Mouse (Mus musculus): ENCODE data around the gene Ednra. TPM values are rescaled to one million over a fixed set of nuclear protein-coding genes. Genes with fewer than 3 reads are reported as not detected.
A peak's percentile ranks its signal among the peaks of the same experiment; 100 is the strongest.

Ednra gene
- polyA plus RNA-seq, 1 experiment from 2014 or later, result 7.7 TPM

DNA sequence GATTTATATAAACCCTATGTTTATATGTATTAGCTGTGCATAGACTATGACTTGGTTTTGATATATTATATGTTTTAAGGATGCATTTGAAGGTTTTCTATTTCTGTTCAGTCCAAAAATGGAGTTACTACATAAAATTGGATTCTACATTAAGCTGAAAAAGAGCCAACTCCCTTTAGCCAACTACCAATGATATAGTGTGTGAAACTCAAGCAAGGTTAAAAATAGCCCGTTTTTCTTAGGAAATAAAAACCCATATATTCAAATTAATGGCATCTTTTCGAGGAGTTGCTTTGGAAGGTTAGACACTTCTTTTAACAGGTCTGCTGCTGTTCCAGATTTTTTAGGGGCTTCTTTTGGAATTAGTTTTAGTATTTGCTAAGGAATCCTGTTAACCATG lies 91.1 kb downstream of the Ednra start:
- Histone ChIP-seq H3K9ac (replicated peaks) (no peak overlapping the region), H3K4me3 (replicated peaks) (no peak overlapping the region), H3K4me1 (no peaks in the 10 kb centered on the region), H3K27me3 (replicated peaks) (no peaks in the 10 kb centered on the region), H3K4me2 (no peak overlapping the region), H3K27ac (replicated peaks) (no peak overlapping the region), H3K36me3 (no peaks in the 10 kb centered on the region), H3K9me3 (replicated peaks) (no peaks in the 10 kb centered on the region)
- 79% methylated on average over 2 of the region's 2 CpGs for WGBS
- ATAC-seq (ENCODE audit: low FRiP score), result no peak

DNA sequence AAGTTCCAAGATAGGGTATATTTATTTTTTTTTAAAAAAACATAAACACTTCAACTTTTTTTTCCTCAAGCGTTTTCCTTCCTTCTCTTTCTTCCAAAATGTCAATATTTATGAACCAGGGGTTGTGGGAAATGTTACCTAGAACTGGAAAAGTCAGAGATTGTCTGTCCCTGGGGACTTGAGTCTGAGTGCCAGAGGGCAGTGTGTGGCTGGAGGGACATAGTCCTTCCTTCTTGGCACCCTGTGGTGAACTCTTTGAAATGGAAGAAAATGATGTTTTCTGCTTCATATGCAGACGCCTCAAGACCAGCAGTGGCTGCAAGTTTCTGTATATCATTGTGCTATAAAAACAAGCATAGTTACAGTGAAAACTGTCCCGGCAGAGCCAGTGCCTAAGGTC lies 93.6 kb downstream of the Ednra start:
- Histone ChIP-seq H3K9ac (replicated peaks) (no peak overlapping the region), H3K27ac (replicated peaks) (no peak overlapping the region), H3K27me3 (replicated peaks) (no peaks in the 10 kb centered on the region), H3K4me3 (replicated peaks) (no peak overlapping the region), H3K36me3 (no peaks in the 10 kb centered on the region), H3K4me1 (no peaks in the 10 kb centered on the region), H3K4me2 (no peak overlapping the region), H3K9me3 (replicated peaks) (no peaks in the 10 kb centered on the region)
- no peak for ATAC-seq (ENCODE audit: low FRiP score)
- 44% methylated on average over 3 of the region's 3 CpGs for WGBS

DNA sequence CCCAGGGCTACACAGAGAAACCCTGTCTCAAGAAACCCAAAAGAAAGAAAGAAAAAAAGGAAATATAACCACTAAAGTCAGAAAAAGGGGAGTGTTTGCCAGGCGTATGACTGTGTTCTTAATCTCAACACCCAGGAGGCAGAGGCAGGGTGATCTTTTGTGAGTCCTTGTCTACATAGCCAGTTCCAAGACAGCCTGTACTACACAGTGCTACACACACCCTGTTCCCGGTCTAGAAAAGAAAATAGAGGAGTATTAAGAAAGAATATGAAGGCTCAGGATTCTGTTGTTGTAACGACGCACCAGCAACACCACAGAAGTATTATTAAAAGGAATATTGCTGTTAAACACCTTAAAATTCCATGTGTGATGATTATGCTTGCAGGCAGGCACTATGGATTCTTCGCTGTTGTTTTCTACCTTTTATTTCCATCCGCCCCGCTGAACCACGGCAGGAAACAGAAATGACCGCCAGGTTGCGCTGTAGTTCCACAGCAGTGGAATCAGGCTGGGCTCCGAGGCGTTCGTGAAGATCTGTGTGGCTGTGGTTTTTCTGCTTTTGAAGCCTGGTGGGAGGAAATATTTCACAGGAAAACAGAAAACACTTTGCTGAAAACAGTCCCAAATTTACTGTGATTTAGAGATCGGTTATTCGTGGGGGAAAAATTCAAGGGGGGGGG lies 94.3 kb downstream of the Ednra start:
- peak; percentile 96 for ATAC-seq (ENCODE audit: low FRiP score)
- H3K9me3 ChIP-seq (replicated peaks), result no peaks in the 10 kb centered on the region
- no peak overlapping the region for H3K27ac ChIP-seq (replicated peaks)
- no peaks in the 10 kb centered on the region for H3K4me1 ChIP-seq
- H3K4me3 ChIP-seq (replicated peaks), result no peak overlapping the region
- no peaks in the 10 kb centered on the region for H3K27me3 ChIP-seq (replicated peaks)
- H3K4me2 ChIP-seq, result no peak overlapping the region
- H3K9ac ChIP-seq (replicated peaks), result no peak overlapping the region
- H3K36me3 ChIP-seq, result no peaks in the 10 kb centered on the region
- 17% methylated on average over 15 of the region's 15 CpGs for WGBS

DNA sequence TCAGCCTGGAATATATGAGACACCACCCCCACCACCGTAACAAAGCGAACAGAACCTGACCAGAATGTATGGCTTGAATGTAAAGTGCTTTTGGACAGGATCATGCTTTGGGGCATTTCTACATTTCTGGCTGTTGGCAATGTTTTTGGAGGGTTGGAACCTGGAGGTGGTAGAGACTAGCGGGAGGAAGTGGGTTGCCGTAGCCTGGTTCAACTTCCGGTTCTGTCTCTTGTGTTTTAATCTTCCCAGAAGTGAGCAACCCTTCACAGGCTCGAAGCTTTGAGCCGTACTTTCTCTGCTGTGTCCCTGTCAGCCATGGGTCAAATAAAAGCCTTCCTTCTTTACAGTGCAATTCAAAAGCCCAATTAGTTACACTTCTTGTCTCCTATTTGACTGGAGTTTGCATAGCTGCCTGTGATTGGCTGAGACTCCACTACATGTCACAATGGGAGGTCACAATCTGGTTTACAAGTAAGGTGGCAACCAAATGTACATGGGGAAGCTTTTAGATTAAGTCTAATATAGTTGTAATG lies 100.5 kb downstream of the Ednra start:
- WGBS, result 52% methylated on average over 7 of the region's 7 CpGs
- H3K36me3 ChIP-seq, result no peaks in the 10 kb centered on the region
- no peak overlapping the region for H3K4me3 ChIP-seq (replicated peaks)
- H3K27ac ChIP-seq (replicated peaks), result no peak overlapping the region
- H3K4me1 ChIP-seq, result no peaks in the 10 kb centered on the region
- no peak overlapping the region for H3K4me2 ChIP-seq
- ATAC-seq (ENCODE audit: low FRiP score), result no peak
- H3K9ac ChIP-seq (replicated peaks), result no peak overlapping the region
- no peaks in the 10 kb centered on the region for H3K27me3 ChIP-seq (replicated peaks)
- H3K9me3 ChIP-seq (replicated peaks), result no peaks in the 10 kb centered on the region

DNA sequence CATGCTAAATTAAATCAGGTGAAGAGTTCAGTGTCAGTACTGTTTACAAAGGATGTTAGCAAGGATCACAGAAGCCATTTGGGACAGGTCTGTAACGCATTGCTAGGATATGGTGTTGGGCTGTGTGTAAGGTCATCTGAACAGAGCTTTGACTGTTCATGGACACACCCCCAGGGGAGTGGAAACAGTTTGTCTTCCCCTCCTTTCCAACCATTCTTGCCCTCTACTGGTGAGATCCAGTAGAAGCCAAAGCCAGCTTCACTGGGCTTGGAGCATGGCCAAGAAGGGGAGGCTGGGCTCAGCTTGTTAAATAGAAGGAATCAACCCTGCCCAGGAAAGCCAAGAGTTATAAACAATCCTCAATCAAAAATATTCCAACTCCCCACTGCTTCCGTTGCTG lies 106.3 kb downstream of the Ednra start:
- H3K4me2 ChIP-seq, result no peak overlapping the region
- ATAC-seq (ENCODE audit: low FRiP score), result no peak
- 65% methylated on average over 2 of the region's 2 CpGs for WGBS
- peaks cover 3% of the 10 kb centered on the region; the same call in 1 of the 2 replicates for H3K27me3 ChIP-seq (replicated peaks)
- H3K9me3 ChIP-seq (replicated peaks), result no peaks in the 10 kb centered on the region
- H3K9ac ChIP-seq (replicated peaks), result no peak overlapping the region
- no peak overlapping the region for H3K4me3 ChIP-seq (replicated peaks)
- no peak overlapping the region for H3K27ac ChIP-seq (replicated peaks)
- H3K36me3 ChIP-seq, result no peaks in the 10 kb centered on the region
- H3K4me1 ChIP-seq, result 0 out of 2 replicates have a peak, but pooled peaks cover 3% of the 10 kb centered on the region

Other genes starting within 250 kb of the Ednra start
- 5.7 and 11.4 TPM in 2 replicates for gene Arhgap10, start 206.5 kb downstream of the Ednra start, polyA plus RNA-seq (2015; fragmentation: Nextera tagmentation; extraction: Ambion mirVana)
- 26.5 and 27.3 TPM in 2 replicates for gene Prmt9, start 175.1 kb downstream of the Ednra start, polyA plus RNA-seq (2015; fragmentation: Nextera tagmentation; extraction: Ambion mirVana)
- gene Tmem184c, start 113.8 kb downstream of the Ednra start, polyA plus RNA-seq (2015; fragmentation: Nextera tagmentation; extraction: Ambion mirVana), result 66.7 and 73.0 TPM in 2 replicates